Mouse (Mus musculus) MEL (cell line): ENCODE data around the gene Csnk1g1. TPM values are rescaled to one million over a fixed set of nuclear protein-coding genes. Genes with fewer than 3 reads are reported as not detected.

Source experiments
- DNase-seq: peaks from one replicate; pipeline ENCODE4 v3.0.0; 2011; ENCODE audit warnings: low read depth, low spot score
- H3K27ac ChIP-seq: 2 replicates; pipeline ENCODE4 v1.5.1; 2012; ENCODE audit warnings: low read depth, mild to moderate bottlenecking, control low read depth, low read length, moderate library complexity; ENCODE audit not compliant: control insufficient read depth
- H3K27me3 ChIP-seq, 2 experiments: fragments of 150-350 bp in 1 of 2; sonication (generic) in 1 of 2; 2 replicates each; pipeline ENCODE4 v1.6.1; 2012; ENCODE audit warnings: low read length in 2 of 2, mild to moderate bottlenecking in 2 of 2, improper control_type of control experiment in 1 of 2, moderate library complexity in 1 of 2; ENCODE audit not compliant: insufficient read depth in 2 of 2, control insufficient read depth in 1 of 2
- H3K36me3 ChIP-seq, 2 experiments: 2 replicates each; pipeline ENCODE4 v1.6.1; 2012 to 2014; ENCODE audit warnings: low read length in 2 of 2, improper control_type of control experiment in 1 of 2, inconsistent platforms in 1 of 2, mild to moderate bottlenecking in 1 of 2; ENCODE audit not compliant: insufficient read depth in 2 of 2, control insufficient read depth in 1 of 2
- H3K4me1 ChIP-seq, 2 experiments: fragments of 150-350 bp in 1 of 2; sonication (generic) in 1 of 2; 2 replicates each; pipeline ENCODE4 v1.6.1; 2012; ENCODE audit warnings: low read length in 2 of 2, improper control_type of control experiment in 1 of 2, mild to moderate bottlenecking in 1 of 2; ENCODE audit not compliant: insufficient read depth in 2 of 2, control insufficient read depth in 1 of 2
- H3K4me3 ChIP-seq, 2 experiments: fragments of 150-350 bp in 1 of 2; sonication (generic) in 1 of 2; 2 replicates each; pipeline ENCODE4 v1.5.1; 2012; ENCODE audit warnings: low read depth in 2 of 2, low read length in 2 of 2, mild to moderate bottlenecking in 2 of 2, moderate library complexity in 2 of 2, control low read depth in 1 of 2, improper control_type of control experiment in 1 of 2; ENCODE audit not compliant: control insufficient read depth in 1 of 2, insufficient read depth in 1 of 2
- H3K79me2 ChIP-seq: 2 replicates; pipeline ENCODE4 v1.6.1; 2012; ENCODE audit warnings: mild to moderate bottlenecking, low read length, moderate library complexity; ENCODE audit not compliant: control insufficient read depth, poor library complexity, insufficient read depth
- H3K9ac ChIP-seq: 2 replicates; pipeline ENCODE4 v1.6.1; 2012; ENCODE audit warnings: low read depth, mild to moderate bottlenecking, control low read depth, low read length, moderate library complexity; ENCODE audit not compliant: control insufficient read depth, poor library complexity, severe bottlenecking
- H3K9me3 ChIP-seq: fragments of 150-350 bp; sonication (generic); replicated peaks from 2 replicates; pipeline ENCODE4 v1.6.1; 2012; ENCODE audit warnings: mild to moderate bottlenecking, low read length, improper control_type of control experiment, moderate library complexity; ENCODE audit not compliant: insufficient read depth
- CHD1 ChIP-seq: IDR thresholded peaks from 2 replicates; pipeline ENCODE4 v1.6.1; 2012; ENCODE audit warnings: low read depth, mild to moderate bottlenecking, inconsistent platforms, low read length, improper control_type of control experiment
- E2F4 ChIP-seq: IDR thresholded peaks from 2 replicates; pipeline ENCODE4 v1.6.1; 2011; ENCODE audit warnings: low read depth, low read length, improper control_type of control experiment, borderline replicate concordance
- ETS1 ChIP-seq: IDR thresholded peaks from 2 replicates; pipeline ENCODE4 v1.6.1; 2012; ENCODE audit warnings: low read depth, mild to moderate bottlenecking, inconsistent platforms, low read length, improper control_type of control experiment, moderate library complexity
- GABPA ChIP-seq: IDR thresholded peaks from 2 replicates; pipeline ENCODE4 v1.6.1; 2012; ENCODE audit warnings: low read depth, mild to moderate bottlenecking, inconsistent platforms, low read length, improper control_type of control experiment, moderate library complexity
- JUND ChIP-seq: IDR thresholded peaks from 2 replicates; pipeline ENCODE4 v1.6.1; 2011; ENCODE audit warnings: low read depth, mild to moderate bottlenecking, improper control_type of control experiment, low read length
- MAFK ChIP-seq: IDR thresholded peaks from 2 replicates; pipeline ENCODE4 v1.6.1; 2011; ENCODE audit warnings: low read depth, mild to moderate bottlenecking, low read length, improper control_type of control experiment, borderline replicate concordance
- MAZ ChIP-seq: IDR thresholded peaks from 2 replicates; pipeline ENCODE4 v1.6.1; 2012; ENCODE audit warnings: low read depth, mild to moderate bottlenecking, inconsistent platforms, low read length, improper control_type of control experiment
- MEF2A ChIP-seq: IDR thresholded peaks from 2 replicates; pipeline ENCODE4 v1.6.1; 2014; ENCODE audit warnings: low read depth, mild to moderate bottlenecking, inconsistent platforms, low read length, improper control_type of control experiment; ENCODE audit not compliant: poor library complexity, insufficient replicate concordance, severe bottlenecking; ENCODE audit errors: extremely low read depth
- MYB ChIP-seq: IDR thresholded peaks from 2 replicates; pipeline ENCODE4 v1.6.1; 2011; ENCODE audit warnings: mild to moderate bottlenecking, low read depth, low read length, improper control_type of control experiment
- NRF1 ChIP-seq: IDR thresholded peaks from 2 replicates; pipeline ENCODE4 v1.6.1; 2014; ENCODE audit warnings: low read depth, mild to moderate bottlenecking, inconsistent platforms, low read length, improper control_type of control experiment, moderate library complexity; ENCODE audit not compliant: poor library complexity, insufficient read depth, severe bottlenecking
- POLR2AphosphoS2 ChIP-seq: IDR thresholded peaks from 2 replicates; pipeline ENCODE4 v1.6.1; 2011; ENCODE audit warnings: low read length, improper control_type of control experiment
- RAD21 ChIP-seq: IDR thresholded peaks from 2 replicates; pipeline ENCODE4 v1.6.1; 2011; ENCODE audit warnings: mild to moderate bottlenecking, low read depth, low read length, improper control_type of control experiment
- RCOR1 ChIP-seq: IDR thresholded peaks from 2 replicates; pipeline ENCODE4 v1.6.1; 2012; ENCODE audit warnings: low read depth, mild to moderate bottlenecking, inconsistent platforms, low read length, improper control_type of control experiment
- SIN3A ChIP-seq: IDR thresholded peaks from 2 replicates; pipeline ENCODE4 v1.6.1; 2012; ENCODE audit warnings: low read length, improper control_type of control experiment, inconsistent platforms
- TAL1 ChIP-seq: IDR thresholded peaks from 2 replicates; pipeline ENCODE4 v1.6.1; 2012; ENCODE audit warnings: mild to moderate bottlenecking, inconsistent platforms, low read length, moderate library complexity, mixed read lengths
- TBP ChIP-seq: IDR thresholded peaks from 2 replicates; pipeline ENCODE4 v1.8.0; 2011; ENCODE audit warnings: low read depth, low read length, improper control_type of control experiment
- TCF12 ChIP-seq: IDR thresholded peaks from 2 replicates; pipeline ENCODE4 v1.6.1; 2014; ENCODE audit warnings: low read depth, mild to moderate bottlenecking, inconsistent platforms, low read length, improper control_type of control experiment, moderate library complexity
- UBTF ChIP-seq: IDR thresholded peaks from 2 replicates; pipeline ENCODE4 v1.6.1; 2012; ENCODE audit warnings: low read depth, mild to moderate bottlenecking, inconsistent platforms, low read length, improper control_type of control experiment, moderate library complexity, borderline replicate concordance; ENCODE audit not compliant: insufficient read depth
- USF1 ChIP-seq: IDR thresholded peaks from 2 replicates; pipeline ENCODE4 v1.6.1; 2014; ENCODE audit warnings: low read depth, mild to moderate bottlenecking, inconsistent platforms, low read length, improper control_type of control experiment, moderate library complexity
- ZMIZ1 ChIP-seq: IDR thresholded peaks from 2 replicates; pipeline ENCODE4 v1.6.1; 2012; ENCODE audit warnings: low read depth, mild to moderate bottlenecking, inconsistent platforms, low read length, improper control_type of control experiment, moderate library complexity
- ZNF384 ChIP-seq: IDR thresholded peaks from 2 replicates; pipeline ENCODE4 v1.6.1; 2012; ENCODE audit warnings: low read depth, mild to moderate bottlenecking, inconsistent platforms, low read length, improper control_type of control experiment
- polyA plus RNA-seq, 2 experiments: library from polyadenylated mRNA; stranded (reverse) in 1 of 2; unstranded in 1 of 2; fragments of >175 nt in 1 of 2; fragments of >200 nt in 1 of 2; gene quantifications; 2 replicates each; pipeline versions ENCODE4 v1.2.1 to v1.2.4; 2012; ENCODE audit warnings: low replicate concordance in 2 of 2, low read depth in 1 of 2; ENCODE audit not compliant: insufficient read length in 2 of 2, insufficient read depth in 1 of 2, missing spikeins in 1 of 2
- total RNA-seq: library from RNA; depleted of rRNA; stranded (reverse); fragments of 300-350 nt; gene quantifications from 2 replicates; pipeline ENCODE4 v1.2.3, GENCODE M21; 2012

Csnk1g1 gene
- total and polyA plus RNA-seq, 3 experiments = 5.1 to 7.7 TPM; not detected in 1

DNA sequence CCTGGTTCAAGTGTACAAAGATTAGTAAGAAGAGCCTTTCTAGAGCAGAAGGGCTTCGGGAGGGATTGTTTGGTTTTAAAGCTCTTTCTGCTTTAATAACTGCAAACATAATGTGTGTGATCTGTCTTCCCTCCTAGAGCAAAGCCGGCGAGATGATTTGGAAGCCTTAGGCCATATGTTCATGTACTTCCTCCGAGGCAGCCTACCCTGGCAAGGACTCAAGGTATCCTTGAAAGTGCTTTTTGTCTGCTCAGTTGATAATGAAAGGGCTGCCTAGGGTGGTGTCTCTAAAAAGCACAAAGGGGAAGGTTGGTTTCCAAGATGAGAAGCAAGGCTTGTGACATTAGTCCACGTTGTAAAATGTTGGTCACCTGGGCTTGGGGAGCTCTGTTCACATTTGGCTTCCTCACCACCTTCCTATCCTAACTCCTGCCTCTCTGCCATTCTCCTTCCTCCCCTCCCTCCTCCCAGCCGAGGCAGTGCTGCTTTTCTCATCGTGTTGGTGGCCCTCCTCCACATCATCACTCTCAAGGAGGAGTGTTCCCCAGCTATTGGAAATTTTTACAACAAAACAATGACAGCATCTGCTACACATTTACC, 99.0 kb downstream of the Csnk1g1 start:
- DNase-seq = peak; percentile 12
- peaks cover 3% of the 10 kb centered on the region in 2 experiments; a peak in 2 of 4 replicates for H3K4me1 ChIP-seq
- H3K79me2 ChIP-seq = no peaks in the 10 kb centered on the region
- peaks cover 3 to 5% of the 10 kb centered on the region in 2 experiments; a peak in 3 of 4 replicates for H3K36me3 ChIP-seq
- H3K9me3 ChIP-seq = no peaks in the 10 kb centered on the region
- H3K27me3 ChIP-seq = no peaks in the 10 kb centered on the region
- H3K27ac ChIP-seq = no peak overlapping the region
- TF ChIP-seq MEF2A = no peak
- no peak for TF ChIP-seq CHD1
- TF ChIP-seq RCOR1 = no peak
- no peak for TF ChIP-seq USF1
- TF ChIP-seq RAD21 = no peak
- TF ChIP-seq MAFK = no peak
- no peak for TF ChIP-seq SIN3A
- TF ChIP-seq MAZ = no peak
- no peak for TF ChIP-seq TBP
- TF ChIP-seq GABPA = no peak
- TF ChIP-seq E2F4 = no peak
- no peak for TF ChIP-seq TAL1
- TF ChIP-seq JUND = no peak
- no peak for TF ChIP-seq POLR2AphosphoS2
- H3K4me3 ChIP-seq = no peak overlapping the region
- no peak overlapping the region for H3K9ac ChIP-seq

DNA sequence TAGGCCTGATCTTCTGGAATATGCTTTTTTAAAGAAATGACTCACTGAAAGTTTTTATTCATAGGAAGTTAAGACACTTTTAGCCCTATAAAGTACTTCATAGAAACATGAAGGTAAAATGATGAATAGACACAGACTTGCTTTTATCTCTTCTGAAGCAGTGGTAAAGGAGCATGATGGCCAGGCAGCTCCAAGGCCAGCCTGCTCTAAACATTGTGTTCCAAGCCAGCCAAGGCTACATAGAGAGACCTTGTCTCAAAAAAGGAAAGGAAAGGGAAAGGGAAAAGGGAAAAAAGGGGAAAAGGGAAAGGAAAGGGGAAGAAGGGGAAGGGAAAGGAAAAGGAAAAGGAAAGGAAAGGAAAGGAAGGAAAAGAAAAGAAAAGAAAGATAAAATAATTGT, 111.9 kb downstream of the Csnk1g1 start:
- DNase-seq = no peak
- Histone ChIP-seq H3K4me1 (no peaks in the 10 kb centered on the region), H3K4me3 (no peak overlapping the region), H3K79me2 (no peaks in the 10 kb centered on the region), H3K9ac (no peak overlapping the region), H3K27me3 (no peaks in the 10 kb centered on the region), H3K36me3 (peaks cover 0 to 3% of the 10 kb centered on the region in 2 experiments; a peak in 2 of 4 replicates), H3K27ac (no peak overlapping the region), H3K9me3 (no peaks in the 10 kb centered on the region)
- TF ChIP-seq TCF12 (no peak), NRF1 (no peak), RCOR1 (no peak), ZNF384 (no peak), GABPA (no peak), ZMIZ1 (no peak), UBTF (no peak), ETS1 (no peak), MAFK (no peak), MYB (no peak), TAL1 (no peak), MEF2A (no peak)
